Mouse (Mus musculus) hematopoietic stem cell, adult 5-6 weeks (primary cell): ENCODE measurements around the gene Itfg2. TPM values are rescaled to one million over a fixed set of nuclear protein-coding genes. Genes with fewer than 3 reads are reported as not detected.

Experiments used
- ATAC-seq, 2 experiments: fragments of 125-278 bp in 1 of 2; replicated peaks in 1 of 2; 2 replicates each; pipeline ENCODE4 v1.8.0; 2016 to 2017; ENCODE audit warnings: inconsistent platforms in 2 of 2, mild to moderate bottlenecking in 2 of 2, moderate number of reproducible peaks in 2 of 2, low read depth in 1 of 2, moderate TSS enrichment in 1 of 2; ENCODE audit not compliant: low FRiP score in 2 of 2, poor library complexity in 2 of 2, severe bottlenecking in 2 of 2, insufficient read depth in 1 of 2, low TSS enrichment in 1 of 2
- total RNA-seq: library from RNA; stranded (forward); fragments of 172-1452, 232-1000 nt; gene quantifications from 2 replicates; pipeline ENCODE4 v1.2.3, GENCODE M21; 2017

Itfg2 gene
- total RNA-seq, 1 experiment from 2014 or later: 51.9 TPM

DNA sequence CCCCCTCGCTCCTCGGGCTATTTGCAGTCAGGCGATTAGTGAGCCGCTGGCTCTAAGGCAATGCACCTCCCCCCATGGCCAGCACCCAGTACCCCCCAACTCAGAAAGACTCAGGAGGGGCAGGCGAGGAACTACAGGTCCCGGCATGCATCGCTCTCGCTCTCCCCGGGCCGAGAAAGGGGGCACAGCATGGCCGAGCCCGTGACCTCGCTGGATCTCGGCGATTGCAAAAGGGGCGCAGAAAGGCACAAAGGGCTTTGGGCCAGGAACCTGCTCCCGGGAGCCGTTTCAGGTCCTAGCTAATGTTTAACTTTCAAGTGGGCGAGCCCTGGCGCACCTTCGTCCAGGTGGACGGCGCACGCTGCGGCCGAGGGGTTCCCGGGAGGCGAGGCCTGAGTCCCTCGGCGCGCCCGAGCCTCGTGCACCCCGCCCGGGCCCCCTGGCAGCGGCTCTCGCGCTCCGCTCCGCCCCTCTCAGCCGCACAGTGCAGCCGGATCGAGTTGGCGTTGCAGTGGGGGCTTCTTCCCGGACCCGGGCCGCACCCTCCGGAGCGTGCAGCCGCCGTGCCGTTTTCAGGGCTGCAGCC lies 13.1 kb upstream of the Itfg2 start:
- peak; percentile 14 to 25; a peak in 3 of 4 replicates for ATAC-seq

DNA sequence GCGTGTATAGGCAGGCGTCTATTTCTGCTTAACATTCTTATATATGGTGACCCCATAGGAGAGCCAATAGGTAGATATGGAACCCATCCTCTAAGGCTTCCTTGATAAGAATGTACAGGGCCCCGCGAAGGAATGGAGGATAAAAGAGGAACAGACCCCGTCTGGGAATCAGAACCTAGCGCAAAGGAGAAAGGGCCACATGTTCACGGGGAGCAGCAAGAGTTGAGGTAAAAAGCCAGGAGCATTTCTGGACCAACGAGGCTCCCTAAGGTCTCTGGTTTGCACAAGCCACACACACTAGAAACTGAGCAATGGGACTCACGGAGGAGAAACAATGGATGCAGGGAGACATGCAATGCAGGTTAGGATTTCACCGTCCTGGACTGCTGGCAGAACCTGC lies 12.6 kb upstream of the Itfg2 start:
- ATAC-seq: no peak

DNA sequence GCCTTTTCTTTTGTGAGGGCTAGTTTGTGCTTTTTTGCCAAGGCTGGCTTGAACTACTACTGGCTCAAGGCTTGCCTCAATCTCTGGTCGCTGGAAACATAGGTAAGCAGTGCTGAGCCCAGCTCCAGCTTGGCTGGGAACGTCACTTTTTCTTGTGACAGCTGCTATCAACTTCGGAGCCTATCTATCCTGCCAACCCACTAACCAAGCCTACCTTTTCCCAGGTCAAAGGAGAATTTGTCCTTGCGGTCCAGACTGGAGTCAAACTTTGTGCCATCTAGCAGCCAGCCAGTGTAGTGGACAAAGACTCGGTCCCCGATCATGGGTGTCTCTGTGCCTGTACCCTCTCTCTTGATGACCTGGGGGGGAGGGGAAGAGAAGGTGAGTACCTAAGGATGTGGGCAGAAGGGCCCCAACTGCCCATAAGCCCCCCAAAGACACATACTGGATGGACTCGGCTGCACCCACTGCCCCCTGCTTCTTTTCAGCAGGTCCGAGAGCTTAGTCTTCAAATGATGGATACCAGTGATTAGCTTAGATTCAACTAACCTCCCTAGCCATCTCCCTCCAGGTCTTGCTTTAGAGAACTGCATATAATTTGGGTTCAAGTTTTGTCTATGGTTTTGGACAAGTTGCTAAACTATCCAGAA lies 11.8 kb upstream of the Itfg2 start:
- no peak for ATAC-seq

DNA sequence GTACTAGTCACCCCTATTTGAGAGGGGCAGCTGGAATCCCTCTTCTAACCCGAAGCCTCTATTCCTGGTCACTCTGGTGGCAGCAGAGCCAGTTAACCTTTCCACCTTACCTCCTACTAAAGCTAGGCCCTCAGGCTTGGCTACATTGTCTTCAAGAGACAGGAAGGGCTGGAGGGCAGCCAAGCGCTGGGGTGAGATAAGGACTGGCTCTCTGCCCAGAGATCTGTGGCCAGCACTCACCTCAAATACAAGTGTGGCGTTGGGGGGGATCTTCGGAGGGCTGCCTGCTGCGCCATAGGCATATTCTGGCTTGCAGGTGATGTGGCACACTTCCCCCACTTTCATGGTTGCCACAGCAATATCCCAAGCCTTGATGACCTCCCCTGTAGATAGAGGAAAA lies 10.7 kb upstream of the Itfg2 start:
- ATAC-seq: peak; percentile 19 to 34

DNA sequence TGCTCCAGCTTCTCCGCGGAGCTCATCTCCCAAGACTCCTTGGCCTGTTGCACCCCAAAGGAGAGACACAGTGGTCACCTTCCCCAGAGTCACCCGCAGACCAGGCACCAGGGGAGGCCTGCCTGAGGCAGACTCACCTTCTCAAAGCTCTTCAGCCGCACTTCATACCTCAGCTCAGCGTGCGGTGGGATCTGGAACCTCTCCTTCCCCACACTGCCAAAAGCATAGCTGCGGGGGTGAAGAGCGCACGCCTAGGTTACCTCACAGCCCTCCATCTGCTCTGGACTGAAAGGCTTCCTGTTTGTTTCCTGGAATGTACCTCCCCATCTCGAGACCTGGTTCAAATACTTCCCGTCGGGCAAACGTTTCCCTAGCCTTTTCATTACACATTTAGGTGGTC lies 8.8 kb upstream of the Itfg2 start:
- no peak for ATAC-seq

DNA sequence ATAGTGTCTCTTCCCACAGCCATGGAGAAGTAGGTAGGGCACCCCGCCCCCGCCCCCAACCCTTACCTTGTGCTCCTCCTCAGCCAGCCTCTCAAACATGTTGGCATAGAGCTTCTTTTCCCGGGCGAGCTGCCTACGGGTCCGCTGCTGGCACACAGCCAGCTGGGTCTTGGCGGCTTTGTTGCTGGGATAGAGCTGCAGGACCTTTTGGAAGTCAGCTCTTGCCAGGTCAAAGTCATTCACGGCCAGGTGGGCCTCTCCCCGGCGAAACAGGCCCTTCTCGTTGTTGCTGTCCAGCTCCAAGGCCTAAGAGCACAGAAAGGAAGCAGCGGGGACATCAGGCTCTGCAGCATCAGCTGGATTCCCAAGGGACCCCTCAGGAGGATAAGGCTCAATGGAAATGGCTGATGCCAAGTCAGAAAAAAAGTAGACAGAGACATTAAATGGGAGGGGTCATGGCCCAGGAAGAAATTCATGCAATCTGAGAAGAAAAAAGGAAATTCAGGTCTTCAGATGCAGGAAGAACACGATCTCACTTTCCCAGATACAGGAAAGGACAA lies 7.7 kb upstream of the Itfg2 start:
- ATAC-seq: no peak

DNA sequence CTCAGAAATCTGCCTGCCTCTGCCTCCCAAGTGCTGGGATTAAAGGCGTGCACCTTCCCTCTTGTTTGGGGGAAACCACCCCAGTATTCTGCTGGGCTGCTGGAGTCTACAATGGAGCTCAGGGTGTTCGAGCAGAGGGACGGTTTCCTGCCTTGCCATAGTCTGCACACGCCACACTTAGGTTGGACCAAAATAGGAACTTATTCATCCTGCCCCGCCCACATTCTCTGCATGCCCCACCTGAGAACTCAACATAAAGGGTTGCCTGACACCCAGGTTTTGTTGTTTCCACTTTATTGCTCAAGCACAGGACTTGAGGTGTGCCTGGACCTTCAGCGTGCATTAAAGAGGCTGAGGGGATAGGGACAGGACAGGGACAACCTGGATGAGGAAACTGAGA lies 5.1 kb upstream of the Itfg2 start:
- no peak for ATAC-seq

DNA sequence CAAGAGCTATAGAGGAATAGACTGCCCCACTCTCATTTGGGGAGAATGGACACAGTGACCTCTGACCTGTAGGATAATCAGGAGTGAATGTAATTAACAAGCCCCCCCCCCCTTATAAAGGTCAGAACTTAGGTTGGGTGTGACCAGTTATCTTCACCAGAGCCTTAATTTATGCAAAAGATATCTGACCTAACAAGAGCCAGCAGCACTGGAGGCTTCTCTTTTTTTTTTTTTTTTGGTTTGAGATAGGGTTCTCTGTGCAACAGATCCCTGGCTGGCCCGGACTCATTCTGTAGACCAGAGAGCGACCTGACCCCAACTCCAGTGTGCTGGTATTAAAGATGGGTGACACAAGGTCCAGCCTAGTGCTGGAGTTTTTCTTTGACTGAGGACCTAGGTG lies 4.6 kb upstream of the Itfg2 start:
- ATAC-seq: no peak

DNA sequence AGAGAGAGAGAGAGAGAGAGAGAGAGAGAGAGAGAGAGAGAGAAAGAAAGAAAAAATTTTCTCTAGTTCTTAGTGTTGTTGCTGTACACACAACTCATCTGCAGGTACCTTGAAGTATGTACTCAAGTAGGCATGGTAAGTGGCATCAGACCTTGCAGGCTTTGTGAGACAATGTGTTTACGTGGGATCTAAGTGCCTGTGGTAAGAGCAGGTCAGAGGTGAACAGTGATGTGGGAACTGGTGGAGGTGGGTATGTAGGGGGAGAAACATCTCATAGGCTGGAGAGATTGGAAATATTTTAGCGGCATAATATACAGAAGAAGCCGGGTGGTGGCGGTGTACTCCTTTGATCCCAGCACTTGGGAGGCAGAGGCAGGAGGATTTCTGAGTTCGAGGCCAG lies 2.8 kb upstream of the Itfg2 start:
- ATAC-seq: no peak

DNA sequence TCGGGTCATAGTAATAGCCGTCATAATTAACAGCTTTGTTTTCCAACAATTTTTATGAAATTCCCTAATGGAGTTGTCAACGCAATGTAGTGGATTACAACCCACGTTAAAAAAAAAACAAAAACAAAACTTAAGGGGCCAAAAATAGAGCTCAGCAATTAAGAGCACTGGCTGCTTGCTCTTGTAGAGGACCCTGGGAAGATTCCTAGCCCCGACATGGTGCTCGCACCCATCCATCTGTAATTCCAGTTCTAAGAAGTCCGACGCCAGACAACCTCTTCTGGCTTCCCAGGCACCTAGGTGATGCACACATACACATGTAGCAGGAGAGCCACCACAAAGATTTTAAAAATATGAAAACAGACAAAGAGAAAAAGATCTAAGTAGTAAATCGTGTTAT lies 315 bp upstream of the Itfg2 start:
- no peak for ATAC-seq

DNA sequence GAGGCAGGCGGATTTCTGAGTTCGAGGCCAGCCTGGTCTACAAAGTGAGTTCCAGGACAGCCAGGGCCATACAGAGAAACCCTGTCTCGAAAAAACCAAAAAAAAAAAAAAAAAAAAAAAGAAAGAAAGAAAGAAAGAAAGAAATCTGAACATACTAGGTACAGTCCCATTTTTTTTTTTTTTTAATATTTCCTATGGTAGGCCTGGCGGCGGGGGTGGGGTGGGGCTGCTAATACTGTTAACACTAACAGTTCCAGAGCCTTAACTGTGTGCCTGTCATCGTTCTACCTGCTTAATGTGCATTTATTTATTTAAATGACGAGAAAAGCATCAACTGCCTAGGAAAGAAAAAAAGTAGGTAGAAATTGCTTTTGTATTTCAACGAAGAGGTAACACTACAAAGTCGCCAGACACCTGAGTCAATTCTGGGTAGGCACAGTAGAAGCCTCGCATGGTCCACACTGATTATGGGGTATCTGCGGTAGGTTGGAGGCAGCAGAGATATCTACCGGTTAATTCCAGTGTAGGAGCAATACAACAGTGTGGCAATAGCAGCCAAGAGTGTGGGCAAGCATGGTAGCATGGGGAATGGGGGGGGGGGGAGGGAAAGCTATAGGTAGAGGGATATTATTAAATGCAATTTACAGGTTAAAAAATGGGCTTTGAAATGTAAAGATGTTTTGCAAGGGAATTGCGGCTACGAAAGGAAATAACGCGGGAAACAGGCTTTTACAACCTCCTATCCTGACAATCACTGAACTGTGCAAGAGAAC lies 1.0 kb downstream of the Itfg2 start:
- no peak for ATAC-seq

DNA sequence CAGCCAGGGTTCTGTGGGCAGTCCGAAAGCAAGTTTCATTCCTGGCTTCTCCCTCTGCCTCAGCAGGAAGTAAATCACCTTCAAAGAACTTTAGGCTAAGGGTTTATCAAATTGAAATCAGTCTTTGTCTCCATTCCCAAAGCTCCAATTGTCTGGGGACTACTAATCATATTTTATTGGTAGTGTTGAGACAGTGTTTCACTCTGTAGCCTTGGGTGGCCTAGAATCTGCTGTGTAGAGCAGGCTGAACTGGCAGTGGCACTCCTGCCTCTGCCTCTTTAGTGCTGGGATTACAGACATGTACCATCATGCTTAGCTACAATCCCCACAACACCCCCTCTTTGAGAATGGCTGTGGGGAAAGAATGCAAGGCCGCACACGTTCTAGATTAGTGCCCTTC lies 3.3 kb downstream of the Itfg2 start:
- ATAC-seq: no peak

DNA sequence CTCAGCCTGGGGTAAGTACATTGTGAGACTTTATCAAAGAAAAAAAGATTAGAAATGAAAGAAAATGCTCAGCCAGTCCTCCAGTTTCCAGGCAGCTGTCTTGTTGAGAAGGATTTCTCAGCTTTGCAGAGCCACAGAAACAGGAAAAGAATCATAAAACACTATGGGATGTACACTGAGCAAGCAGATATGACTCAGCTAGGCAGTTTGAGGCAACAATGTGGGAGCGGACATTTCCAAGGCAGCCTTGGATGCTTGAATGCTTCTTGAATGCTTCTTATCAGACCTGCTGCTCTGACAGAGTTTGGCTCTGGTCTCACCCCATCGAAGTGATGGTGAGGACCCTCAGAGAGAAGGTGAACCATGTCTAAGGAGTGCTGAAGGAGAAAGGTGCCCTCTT lies 3.7 kb downstream of the Itfg2 start:
- no peak for ATAC-seq

DNA sequence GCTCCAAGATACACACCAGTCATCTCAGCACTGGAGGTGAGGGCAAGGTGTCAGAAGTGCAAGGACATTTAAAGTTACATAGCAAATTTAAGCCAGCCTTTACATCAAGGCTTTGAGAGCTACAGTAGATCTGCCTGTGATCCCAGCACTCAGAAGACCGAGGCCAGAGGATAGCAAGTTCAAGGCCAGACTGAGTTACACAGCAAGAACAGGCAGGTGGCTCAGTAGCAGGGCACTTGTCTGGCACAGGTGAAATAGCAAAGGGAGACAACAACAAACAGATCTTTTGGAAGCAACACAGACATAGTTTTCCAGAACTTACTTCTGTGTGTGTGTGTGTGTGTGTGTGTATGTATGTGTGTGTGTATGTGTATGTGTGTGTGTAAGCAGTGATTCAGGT lies 6.7 kb downstream of the Itfg2 start:
- ATAC-seq: no peak

DNA sequence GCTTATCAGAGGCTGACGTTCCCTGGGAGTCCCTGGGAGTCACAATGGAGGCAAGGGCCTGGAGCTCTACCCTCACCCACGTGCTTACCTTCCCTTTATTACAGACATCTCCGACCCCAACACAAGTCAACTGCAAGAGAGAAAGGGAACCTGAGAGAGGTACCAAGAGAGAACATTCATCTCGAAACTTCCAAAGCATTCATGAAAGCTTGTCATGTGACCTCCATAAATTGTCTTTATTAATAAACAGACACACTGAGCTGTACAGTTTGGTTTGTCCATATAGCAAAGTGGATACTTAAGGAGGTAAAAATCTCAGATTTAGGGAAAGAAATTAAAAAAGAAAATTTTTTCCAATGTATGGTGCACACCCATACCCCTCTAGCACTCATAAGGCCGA lies 8.6 kb downstream of the Itfg2 start:
- no peak for ATAC-seq

DNA sequence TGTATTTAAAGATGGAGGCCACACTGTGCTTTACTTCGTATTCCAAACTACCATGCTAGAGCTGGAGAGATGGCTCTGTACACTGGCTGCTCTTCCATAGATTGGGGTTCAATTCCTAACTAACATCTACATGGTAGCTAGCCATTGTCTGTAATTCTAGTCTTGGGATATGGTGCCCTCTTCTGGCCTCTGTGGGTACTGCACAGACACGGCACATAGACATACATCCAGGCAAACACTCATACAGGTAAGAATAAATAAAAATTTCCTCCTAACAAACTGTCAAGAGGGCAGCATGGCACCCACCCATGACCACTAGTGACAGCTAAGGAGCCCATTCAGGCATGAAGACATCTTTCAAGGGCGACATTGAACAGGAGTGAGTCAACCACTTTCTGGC lies 13.6 kb downstream of the Itfg2 start:
- peak; percentile 60 to 84; a peak in 3 of 4 replicates for ATAC-seq

DNA sequence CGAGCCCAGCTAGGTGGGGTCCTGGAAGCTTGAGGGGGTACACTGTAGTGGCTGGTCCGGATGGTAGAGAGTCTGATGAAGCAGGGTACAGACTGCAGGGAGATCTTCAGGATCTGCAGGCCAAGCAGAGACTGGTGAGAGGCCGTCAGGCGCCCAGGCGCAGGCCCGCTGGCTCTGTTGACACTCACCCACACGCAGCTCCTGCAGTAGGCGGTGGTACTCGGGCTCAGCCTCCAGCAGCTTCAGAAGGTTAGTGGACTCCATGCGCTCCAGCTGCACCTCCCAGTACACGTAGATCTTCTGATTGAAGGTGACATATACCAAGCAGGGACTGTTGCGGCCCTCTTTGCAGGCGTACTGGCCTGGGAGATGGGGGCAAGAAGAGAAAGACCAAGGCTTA lies 14.4 kb downstream of the Itfg2 start:
- no peak for ATAC-seq

DNA sequence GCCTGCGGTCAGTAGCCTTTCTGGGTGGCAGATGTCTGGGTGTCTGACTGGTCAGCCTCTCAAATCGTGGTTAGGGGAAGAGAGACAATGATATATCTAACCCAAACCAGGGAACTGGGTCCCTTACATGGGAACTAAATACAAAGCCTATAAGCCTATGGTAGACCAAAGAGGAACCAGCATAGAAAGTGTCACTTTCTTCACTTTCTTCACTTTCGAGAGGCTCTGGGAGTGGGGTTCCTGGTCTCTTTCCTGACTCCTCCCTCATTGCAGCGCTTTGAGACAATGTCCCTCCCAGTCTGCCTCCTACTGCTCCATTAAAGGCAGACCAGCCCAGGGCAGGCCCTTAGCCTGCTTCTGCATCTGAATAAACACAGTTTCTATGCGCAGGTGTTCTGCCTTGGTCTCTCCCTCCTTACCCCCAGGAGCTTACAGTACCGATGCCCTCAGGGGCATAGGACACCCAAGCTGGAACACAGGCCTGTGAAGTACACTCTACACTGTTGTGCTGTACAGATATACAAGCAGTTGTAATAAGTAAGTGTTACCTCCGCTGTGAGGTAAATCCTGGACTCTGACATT lies 16.1 kb downstream of the Itfg2 start:
- no peak for ATAC-seq
